Mouse (Mus musculus): ENCODE data around the gene Serpinb6b. TPM values are rescaled to one million over a fixed set of nuclear protein-coding genes. Genes with fewer than 3 reads are reported as not detected.

Gene Serpinb6b
- total RNA-seq, 2 experiments from 2014 or later = 23.9 to 33.8 TPM

- no peak for DNase-seq
- intact Hi-C loops (cut with DNase I) = no loop called here
Observed at GRCm38 (mm10) chr13:33028146-33028545, 63.1 kb downstream of the Serpinb6b start.

GRCm38 (mm10) chr13:33028550-33028949 lies 63.5 kb downstream of the Serpinb6b start:
- DNase-seq = no peak
- intact Hi-C loops (cut with DNase I) = no loop called here

Other genes starting within 250 kb of the Serpinb6b start
- gene Mylk4, start 181.3 kb upstream of the Serpinb6b start, total RNA-seq (2021) = 100 to 1,000 TPM; 109 to 127 TPM
- gene Wrnip1, start 163.2 kb upstream of the Serpinb6b start, total RNA-seq (2021) = 10 to 100 TPM; 27.4 to 28.8 TPM
- gene D930007J09Rik, start 162.4 kb upstream of the Serpinb6b start, total RNA-seq (2021) = under 1 TPM; 0.81 to 0.82 TPM
- gene Serpinb1a, start 114.0 kb upstream of the Serpinb6b start, total RNA-seq (2021) = 10 to 100 TPM in 1 of 2 experiments, 1 to 10 TPM in 1; 9.2 to 13.1 TPM
- 1 to 10 TPM in 1 of 2 experiments, under 1 TPM in 1; 0.74 to 1.5 TPM for gene Serpinb1c, start 67.0 kb upstream of the Serpinb6b start, total RNA-seq (2021)
- gene Serpinb9, start 38.0 kb downstream of the Serpinb6b start, total RNA-seq (2021) = 10 to 100 TPM in 1 of 2 experiments, 1 to 10 TPM in 1; 6.9 to 10.1 TPM
- under 1 TPM; 0.10 to 0.43 TPM for gene Serpinb9b, start 62.2 kb downstream of the Serpinb6b start, total RNA-seq (2021)
- not detected for gene Serpinb1b, start 113.4 kb downstream of the Serpinb6b start, total RNA-seq (2021)
- not detected for gene Serpinb9c, start 194.5 kb downstream of the Serpinb6b start, total RNA-seq (2021)
- not detected for gene Serpinb9d, start 227.8 kb downstream of the Serpinb6b start, total RNA-seq (2021)

Data from heart, postnatal 10 days (tissue).